Mouse (Mus musculus) lung, postnatal 4 days (tissue): Measurements from ENCODE around the gene Nos2.
"Not testable (repeated sequence)": the region's sequence is repeated elsewhere in the genome, so short reads cannot be mapped to it uniquely, and the experiment has no call there.

Experiments used
- DNase-seq, 2 experiments: peaks; one replicate each; pipeline ENCODE4 v3.0.0; 2021

Gene Nos2

DNA sequence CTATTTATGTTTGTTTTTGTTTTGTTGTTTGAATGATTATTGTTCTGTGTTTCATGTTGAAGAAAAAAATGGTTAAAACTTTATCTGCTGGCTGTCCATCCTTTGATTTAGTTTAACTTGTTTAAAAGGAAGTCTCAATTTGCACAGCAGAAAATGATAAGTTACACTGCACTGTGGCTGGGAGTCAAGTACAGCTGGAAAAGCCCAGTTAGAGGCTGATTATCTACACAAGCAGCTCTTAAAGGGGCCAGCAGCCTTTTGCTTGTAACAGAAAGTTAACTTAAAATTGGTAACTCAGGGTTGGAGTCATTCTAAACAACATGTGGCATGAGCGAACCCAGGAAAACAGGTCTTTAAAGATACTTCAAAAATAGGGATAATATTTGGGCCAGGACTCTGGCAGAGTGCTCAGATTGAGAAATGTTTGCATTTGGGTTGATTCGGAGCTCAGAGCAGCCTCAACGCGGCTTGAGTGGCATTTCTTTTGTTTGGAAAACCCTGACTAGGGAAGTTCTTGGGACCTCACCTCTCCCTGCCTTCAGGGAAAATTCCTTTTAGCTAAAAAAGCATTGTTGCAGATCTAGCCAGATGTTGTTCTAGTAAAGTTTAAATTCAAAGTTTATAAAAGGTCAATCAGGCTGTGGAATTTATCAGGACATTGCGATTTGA, 70.4 kb downstream of the Nos2 start:
- DNase-seq = not testable (repeated sequence)

DNA sequence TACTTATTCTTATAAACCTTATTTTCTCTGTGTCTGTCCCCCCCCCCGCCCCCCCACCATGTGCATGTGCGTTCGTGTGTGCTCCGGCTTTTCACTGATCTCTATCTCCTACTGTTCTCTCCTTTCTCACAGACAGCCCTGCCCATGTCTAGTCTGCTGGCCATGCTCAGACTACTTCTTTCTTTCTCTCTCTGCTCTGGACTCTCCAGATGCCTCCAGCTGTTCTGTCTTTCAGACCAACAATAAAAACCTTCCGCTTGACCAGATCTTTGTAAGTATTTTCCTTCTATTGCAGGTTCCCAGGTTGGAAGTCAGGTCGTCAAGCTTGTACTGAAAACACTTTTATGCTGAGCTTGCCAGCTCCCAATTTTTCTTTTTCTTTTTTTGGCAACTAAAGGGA, 78.5 kb downstream of the Nos2 start:
- no peak for DNase-seq

DNA sequence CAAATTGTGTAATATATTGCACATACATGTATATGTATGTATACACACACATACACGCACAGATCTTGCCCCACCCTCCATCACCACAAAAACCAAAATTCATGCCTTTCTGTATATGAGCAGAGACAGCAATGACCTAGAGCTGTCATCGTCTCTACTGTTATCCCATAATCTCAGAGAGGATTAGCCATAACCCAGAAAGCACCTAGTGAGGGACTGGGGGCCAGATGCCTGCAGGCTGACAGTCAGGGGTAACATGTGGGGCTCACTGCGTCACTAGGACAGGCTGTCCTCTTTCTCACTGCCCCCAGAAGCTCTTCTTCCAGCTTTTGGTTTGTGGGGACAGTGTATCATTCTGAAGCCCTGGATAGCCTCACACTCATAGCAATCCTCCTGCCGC, 81.3 kb downstream of the Nos2 start:
- DNase-seq = no peak

DNA sequence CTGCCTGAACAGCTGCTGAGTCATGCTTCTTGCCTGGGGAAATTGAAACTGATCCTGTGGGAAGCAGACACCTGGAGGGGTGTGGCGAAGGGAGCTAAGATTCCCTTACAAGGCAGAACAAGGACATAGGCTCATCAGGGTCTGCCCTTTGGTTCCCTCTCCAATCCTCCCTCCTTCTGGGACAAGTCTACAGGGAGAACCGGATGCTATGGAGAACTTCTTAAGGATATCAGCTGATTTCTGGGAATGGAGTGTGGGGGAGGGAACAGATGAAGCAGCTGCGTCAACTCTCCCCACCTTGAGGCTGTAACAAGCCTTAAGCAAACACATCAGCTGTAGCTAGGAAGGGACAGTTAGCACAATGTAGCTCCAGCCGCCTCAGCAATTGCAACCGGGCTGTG, 82.0 kb downstream of the Nos2 start:
- DNase-seq = peak in 1 of 2 experiments; percentile 40

DNA sequence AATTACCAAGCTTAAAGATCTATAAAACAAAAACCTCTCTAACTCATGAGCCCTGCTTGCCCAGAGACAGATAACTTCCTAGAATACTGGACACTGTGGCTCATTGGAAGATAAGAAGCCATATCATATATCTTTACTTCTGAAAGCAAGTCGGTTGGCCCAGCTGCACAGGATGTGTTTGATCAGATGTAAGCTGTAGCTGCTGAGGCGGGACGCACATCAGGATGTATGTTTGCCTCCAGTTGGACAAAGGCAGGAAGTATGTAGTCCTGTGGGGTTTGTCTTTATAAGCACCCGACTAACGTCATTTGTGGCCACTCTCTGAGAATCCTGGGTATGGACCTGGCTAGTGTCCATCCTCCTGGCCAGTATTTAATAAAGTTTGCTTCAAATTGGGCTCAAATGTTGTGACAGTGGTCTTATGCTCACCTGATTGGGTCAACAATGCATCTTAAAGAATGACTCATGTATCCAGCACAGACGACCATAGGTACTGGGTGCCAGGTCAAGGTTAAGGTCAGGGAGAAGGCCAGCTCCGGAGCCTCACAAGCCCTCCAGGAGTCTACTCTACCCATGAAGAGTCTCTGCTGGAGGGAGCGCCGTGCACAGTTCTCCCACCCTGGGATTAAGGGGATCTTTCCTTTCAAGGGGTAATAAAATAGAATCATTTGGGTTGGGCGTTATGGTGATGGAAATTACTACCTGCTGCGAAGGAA, 82.6 kb downstream of the Nos2 start:
- DNase-seq = peak; percentile 48 to 77

DNA sequence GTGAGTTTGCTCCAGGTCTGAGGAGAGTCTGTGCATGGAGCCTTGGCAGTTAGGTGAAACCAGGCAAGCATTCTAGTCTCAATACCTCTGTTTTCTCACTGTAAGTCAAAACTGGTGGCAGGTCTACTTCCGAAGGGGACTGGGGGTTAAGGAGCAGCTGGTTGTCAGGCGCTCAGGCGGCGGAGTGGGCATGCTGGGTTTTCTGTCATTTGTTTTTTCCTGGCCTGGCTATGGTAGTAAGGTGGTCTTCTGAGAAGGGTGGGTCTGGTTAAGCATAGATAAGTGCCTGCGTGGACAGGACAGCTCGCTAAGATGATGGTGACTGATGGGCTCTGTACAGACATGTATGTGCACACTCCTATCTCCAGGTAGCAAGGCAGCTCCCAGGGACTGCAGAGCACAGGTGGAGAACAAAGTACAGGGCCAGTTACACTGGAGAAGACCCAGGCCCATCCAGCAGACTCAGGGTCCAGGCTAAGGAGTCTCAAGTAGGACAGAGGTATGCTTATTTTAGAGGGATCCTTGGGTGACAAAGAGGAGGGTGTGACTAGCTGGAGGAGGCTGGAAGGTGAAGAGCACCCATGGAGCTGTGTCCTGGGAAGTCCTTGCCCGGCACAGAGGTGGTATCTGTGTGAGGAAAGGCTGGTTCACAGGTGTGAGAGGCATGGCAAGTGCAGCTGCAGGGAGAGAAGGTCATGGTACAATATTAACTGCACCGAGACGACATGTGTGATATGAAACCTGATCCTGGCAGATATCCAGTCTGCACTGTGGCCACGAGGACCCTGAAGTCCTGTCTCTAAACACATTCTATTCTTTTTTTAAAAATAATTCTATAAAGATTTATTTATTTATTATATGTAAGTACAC, 83.4 kb downstream of the Nos2 start:
- DNase-seq = no peak

DNA sequence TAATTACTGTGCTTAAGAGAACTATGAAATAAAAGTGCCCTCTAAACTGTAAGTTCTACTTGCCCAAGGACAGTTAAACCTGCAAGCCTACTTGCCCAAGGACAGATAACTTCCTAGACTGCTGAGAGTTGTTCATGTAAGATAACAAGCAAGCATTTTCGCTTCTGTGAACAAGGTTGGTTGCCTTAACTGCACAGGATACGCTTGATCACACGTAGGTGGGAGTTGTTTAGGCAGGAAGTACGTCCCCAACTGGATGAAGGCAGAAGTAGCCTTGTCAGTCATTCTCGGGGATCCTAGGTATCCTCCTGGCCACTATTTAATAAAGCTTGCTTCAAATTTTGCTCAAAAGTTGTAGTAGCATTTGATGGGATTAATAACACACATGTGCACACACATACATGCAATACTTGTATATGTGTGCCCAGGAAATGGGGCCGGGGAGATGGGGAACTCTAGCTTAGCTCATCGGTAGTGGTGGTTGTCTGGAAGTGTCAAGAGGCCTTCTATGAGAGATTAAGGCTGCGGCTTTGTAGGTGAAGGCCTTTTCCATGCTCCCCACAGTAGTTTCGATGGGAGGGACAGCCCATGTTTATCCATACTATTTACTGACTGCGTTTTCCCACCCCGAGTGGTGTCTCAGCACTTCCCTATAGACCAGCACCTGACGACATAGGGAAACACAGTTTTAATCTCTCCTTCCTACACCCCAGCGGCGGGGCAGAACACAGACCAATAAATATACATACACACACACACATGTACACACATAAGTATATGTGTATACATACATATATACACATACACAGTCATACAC, 85.2 kb downstream of the Nos2 start:
- no peak for DNase-seq

DNA sequence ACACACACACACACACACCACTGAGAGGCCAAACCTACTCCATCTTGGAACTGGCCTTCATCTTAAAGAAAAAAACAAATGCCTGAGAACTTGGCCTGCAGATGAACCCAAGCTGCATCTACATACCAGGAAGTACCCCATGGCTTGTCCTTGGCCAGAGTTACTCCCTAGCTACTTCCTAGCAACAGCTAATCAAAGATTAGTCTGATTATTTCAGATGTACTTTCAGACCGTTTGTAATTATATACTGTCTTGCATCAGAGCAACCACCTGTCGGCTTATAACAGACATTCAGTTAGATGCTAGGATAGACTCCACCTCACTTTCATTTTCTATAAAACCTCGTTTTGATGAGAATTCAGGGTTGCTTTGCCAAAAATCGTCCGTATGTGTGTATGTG, 85.8 kb downstream of the Nos2 start:
- no peak for DNase-seq

DNA sequence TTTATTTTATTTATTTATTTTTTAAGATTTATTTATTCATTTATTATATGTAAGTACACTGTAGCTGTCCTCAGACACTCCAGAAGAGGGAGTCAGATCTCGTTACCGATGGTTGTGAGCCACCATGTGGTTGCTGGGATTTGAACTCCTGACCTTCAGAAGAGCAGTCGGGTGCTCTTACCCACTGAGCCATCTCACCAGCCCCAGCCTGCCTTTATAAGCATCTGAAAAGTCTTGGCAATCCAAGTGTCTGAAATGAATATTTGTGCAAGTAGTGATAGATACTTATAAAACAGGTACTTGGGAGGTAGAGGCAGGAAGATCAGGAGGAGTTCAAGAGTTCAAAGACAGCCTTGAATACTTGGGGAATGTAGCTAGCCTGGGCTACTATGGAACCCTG, 86.8 kb downstream of the Nos2 start:
- DNase-seq = not testable (repeated sequence)

DNA sequence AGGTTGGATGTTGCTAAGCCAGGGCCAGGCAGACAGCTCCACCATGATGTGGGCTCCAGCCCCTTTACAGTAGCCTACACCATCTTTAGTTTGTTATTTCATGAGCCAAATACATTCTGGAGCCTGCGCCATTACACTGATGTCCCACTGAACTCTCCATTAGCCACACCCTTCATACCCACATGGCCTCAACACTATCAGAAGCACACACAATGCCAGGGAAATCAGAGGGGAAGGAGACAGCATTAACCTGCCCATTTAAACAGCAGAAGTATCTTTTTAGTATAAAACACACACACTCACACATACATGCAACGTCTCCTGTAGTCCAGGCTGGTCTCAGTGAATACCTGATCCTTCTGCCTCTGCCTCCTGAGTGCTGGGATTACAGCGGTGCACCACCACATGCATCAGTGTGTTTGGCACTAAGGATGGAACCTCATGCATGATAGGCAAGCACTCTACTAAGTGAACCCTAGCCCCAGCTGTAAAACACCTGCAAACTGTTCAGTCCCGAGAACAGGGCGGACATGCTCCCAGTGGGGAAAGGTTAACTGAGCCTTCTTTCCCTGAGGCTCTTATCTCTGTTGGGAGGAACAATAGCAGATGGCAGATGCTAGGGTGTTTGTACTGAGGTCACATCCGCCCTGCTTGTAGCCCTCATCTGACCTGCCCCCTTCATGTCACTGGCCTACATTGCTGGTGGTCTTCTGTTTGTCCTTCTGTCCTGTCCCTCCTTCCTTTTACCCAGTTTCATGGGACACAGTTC, 87.6 kb downstream of the Nos2 start:
- no peak for DNase-seq

DNA sequence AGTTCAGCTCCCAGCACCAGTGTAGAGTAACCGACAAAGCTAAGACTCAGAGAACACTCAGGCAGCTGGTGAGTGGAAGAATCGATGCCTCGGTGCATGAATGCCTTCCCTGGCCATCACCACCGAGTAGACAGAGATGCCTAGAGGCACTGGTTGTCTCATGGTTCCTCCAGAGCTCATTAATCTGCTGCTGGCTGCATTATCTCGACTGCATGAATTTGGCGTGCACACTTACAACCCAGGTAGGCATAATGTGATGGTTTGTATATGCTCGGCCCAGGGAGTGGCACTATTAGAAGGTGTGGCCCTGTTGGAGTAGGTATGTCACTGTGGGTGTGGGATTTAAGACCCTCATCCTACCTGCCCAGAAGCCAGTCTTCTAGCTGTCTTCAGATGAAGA, 88.3 kb downstream of the Nos2 start:
- DNase-seq = no peak
